Mouse (Mus musculus) left cerebral cortex, adult 2 months (tissue): ENCODE measurements at regions not wholly inside any gene's neighbourhood (a gene's known extent, or its start where the extent isn't known, plus 50 kb on each side); places are given as distances from the start of the nearest gene placed in this dataset.

Experiments
- DNase-seq, 2 experiments: peaks; one replicate each; pipeline ENCODE4 v3.0.0; 2021 to 2022; ENCODE audit warnings: low spot score in 2 of 2, mixed read lengths in 1 of 2; ENCODE audit errors: extremely low spot score in 1 of 2
- H3K27ac ChIP-seq: fragments of 200-600 bp; 2 replicates; pipeline ENCODE4 v1.8.1; 2022
- H3K4me3 ChIP-seq: fragments of 200-600 bp; 2 replicates; pipeline ENCODE4 v1.8.1; 2022
- CTCF ChIP-seq: fragments of 200-600 bp; IDR thresholded peaks from 2 replicates; pipeline ENCODE4 v1.8.1; 2022; ENCODE audit warnings: antibody characterized with exemption, mild to moderate bottlenecking, moderate library complexity
- intact Hi-C: fragments of 180-260 bp; cut with DNase I; formaldehyde crosslinking; loops from one replicate; pipeline ENCODE4 v1.15.1; 2025

DNA sequence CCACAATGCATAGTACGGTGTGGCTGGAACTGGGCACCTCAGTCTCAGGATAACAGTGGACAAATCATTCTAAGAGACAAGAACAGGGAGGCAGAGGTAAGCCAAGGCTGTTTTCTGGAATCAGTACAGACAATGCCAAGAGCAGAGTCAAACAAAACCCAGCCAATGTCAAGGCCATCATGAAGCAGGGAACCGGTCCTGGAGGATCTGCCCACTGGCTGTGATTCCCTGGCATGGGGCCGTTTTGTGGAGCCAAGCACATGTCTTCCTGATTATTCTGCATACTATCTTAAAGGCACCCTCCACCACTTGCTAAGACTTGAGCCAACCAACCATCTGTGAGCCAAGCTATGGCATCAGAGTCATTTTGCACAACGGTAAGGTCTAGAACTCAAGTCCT, 222.6 kb downstream of the Sec61b start:
- H3K27ac ChIP-seq: no peak overlapping the region
- TF ChIP-seq CTCF: no peak
- intact Hi-C loops: no loop called here
- no peak for DNase-seq
- no peak overlapping the region for H3K4me3 ChIP-seq

DNA sequence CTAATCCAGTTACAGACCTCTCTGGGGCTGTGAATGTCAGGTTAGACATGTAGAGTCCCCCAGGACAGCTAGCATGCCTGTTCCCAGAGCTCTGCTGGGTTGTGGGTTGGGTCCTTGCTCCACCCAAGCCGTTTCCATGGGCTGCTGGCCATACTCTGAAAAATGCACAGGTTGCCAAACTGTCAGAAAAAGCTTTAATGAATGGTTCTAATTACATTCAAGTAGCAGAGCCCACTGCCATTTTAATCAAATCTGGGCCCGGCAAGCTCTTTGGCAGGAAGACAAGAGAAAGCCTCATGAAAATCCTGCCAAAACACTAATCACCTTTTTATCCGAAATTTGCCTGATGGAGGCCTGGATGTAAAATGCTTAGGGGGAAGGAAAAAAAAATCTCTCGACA, 224.1 kb downstream of the Sec61b start:
- no peak overlapping the region for H3K4me3 ChIP-seq
- no peak for DNase-seq
- no peak overlapping the region for H3K27ac ChIP-seq
- TF ChIP-seq CTCF: no peak
- intact Hi-C loops: no loop called here

DNA sequence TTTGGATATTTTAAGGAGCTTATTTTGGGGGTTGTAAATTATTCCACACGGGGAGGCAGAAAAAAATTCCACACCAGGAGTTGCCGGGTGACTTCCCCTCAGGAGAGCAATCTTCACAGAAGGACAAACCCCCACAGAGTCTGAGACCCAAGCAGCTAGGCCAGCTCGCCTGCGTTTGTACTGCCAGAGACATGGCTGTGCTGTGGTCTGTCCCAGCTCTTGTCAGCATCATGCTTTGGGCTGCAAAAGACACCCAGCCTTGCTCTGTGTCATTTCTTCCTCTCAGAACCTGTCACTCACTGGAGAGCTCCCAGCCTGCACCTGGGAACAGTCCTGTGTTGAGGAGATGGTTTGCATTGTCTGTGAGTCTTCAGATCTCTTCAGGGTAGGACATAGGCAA, 224.5 kb downstream of the Sec61b start:
- intact Hi-C loops: no loop called here
- DNase-seq: no peak
- H3K4me3 ChIP-seq: no peak overlapping the region
- no peak overlapping the region for H3K27ac ChIP-seq
- no peak for TF ChIP-seq CTCF

DNA sequence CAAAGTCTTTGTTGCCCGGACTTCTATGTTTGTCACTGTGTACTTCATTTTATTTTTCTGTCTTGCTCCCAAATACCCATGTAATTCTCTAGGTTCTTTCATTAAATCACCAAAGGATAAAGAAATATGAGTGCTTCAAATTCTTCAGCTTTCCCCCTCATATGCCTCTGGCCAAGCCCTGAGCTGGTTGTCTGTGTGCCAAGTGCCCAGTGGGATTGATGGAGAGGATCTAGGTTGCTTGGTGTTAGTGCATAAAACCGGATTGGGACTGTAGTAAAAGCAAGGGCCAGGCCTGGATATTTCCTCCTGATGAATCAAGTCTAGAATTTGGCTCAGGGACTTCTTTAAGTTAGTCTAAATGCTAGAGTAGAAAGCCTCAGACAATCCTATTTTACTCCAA, 229.0 kb downstream of the Sec61b start:
- no peak for TF ChIP-seq CTCF
- intact Hi-C loops: no loop called here
- no peak for DNase-seq
- H3K27ac ChIP-seq: no peak overlapping the region
- no peak overlapping the region for H3K4me3 ChIP-seq

DNA sequence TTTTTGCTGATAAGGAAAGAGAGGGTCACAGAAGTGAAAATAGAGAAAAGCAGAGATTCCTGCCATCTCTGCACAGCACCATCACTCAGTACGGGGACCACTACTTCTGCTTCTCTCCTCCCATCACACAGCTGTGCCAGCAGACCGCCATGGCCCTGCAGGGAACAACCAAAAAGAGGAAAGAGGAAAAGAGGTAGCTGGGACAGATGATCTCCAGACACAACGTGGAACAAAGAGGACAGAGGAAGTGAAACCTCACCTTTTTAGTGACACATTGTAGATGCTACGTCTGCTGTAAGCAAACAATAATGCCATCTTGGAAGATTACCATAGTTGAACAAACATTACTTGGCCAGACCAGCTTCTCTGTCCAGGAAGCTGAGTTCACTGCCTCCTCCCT, 230.1 kb downstream of the Sec61b start:
- DNase-seq: no peak
- TF ChIP-seq CTCF: no peak
- H3K27ac ChIP-seq: no peak overlapping the region
- intact Hi-C loops: loop anchor here (5.0 kb wide), 1 partner anchor 87 kb away; no protein-coding TSS in a partner anchor
- H3K4me3 ChIP-seq: no peak overlapping the region

DNA sequence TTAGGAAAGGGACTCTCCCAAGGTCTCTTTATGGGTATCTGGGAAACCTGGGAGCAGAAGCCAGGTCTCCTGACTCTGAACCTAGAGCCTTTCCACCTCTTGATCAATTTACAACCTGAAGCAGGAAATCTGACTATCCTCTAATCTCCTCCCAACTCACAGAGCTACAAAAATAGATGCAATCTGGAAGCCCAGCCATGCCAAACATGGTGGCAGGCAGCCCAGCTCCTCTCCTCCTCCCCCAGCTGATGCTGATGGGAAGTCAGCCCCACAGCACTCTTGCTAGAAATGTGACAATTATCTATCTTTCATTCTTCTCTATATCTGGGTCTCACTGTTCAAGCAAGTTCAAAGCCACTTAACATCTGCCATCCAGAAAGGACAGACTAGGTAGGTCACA, 233.5 kb downstream of the Sec61b start:
- intact Hi-C loops: loop anchor here (2.0 to 5.0 kb wide), 2 partner anchors 91 to 335 kb away; no protein-coding TSS in a partner anchor
- H3K4me3 ChIP-seq: no peak overlapping the region
- no peak for TF ChIP-seq CTCF
- peak overlapping the region; percentile 54 for H3K27ac ChIP-seq
- DNase-seq: peak; percentile 53 to 73

DNA sequence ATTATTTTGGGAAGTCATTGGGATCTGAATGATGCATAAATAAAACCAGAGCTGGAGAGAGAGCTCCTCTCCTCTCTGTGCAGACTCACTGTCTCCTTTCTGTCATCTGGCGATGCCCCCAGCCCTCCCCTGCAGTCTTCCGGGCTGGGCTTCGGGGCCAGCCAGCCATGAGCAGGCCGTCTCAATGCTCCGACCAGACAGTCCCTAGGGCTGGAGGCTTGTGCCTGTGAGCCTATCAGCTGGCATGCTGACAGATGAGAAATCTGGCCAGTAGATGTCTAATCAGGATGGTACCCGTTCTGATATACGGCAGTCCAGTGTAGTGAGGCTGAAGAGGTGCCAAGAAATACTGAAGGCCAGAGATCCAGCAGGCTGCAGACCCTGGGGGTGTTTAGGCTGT, 238.9 kb downstream of the Sec61b start:
- intact Hi-C loops: no loop called here
- H3K27ac ChIP-seq: no peak overlapping the region
- H3K4me3 ChIP-seq: no peak overlapping the region
- no peak for TF ChIP-seq CTCF
- DNase-seq: no peak

DNA sequence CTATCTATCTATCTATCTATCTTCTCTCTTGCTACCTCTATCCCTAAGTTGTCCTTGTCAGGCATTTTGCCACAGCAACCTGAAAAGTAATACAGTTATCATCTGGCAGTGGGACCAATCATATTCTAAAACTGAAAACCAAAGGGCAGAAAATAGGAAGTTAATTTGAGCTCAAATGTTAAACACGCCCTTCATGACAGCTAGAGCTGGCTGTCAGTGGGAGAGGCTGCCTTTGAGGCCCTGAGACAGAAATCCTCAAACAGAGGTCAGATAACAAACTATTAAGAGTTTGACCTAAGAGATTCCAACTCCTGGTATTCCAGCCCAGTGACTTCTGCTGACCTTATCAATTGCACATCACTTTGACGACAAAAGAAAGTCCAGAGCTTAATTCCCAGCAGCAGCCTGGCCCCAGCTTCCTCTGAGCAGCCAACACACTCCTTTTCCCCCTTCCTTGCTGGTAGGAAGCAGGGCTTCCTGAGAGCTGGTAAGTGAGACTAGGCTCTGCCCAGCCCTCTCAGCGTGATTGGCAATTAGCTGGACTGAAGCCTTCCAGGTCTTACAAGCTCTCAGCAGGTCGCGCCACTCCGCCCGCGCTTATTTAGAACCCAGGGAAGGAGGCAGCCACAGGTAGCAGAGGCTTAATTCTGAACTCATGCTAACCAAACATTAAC, 250.0 kb downstream of the Sec61b start:
- TF ChIP-seq CTCF: no peak
- Histone ChIP-seq H3K27ac (no peak overlapping the region), H3K4me3 (no peak overlapping the region)
- no peak for DNase-seq
- intact Hi-C loops: no loop called here

DNA sequence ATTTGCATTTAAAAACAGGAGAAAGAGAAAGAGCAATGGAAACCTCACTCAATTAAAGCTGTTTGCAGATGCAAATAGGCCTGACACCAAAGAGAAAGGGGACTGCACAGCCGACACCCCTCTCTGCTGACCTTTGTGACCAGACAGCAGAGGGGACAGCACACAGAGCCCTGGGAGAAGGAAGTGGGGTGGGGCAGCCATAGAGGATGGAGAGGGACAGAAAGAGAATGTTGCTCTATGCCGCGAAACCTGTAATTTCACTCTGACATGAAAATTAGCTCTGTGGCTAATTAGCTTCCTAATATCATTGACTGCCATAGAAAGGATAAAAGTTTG, 250.5 kb downstream of the Sec61b start:
- intact Hi-C loops: no loop called here
- no peak for TF ChIP-seq CTCF

DNA sequence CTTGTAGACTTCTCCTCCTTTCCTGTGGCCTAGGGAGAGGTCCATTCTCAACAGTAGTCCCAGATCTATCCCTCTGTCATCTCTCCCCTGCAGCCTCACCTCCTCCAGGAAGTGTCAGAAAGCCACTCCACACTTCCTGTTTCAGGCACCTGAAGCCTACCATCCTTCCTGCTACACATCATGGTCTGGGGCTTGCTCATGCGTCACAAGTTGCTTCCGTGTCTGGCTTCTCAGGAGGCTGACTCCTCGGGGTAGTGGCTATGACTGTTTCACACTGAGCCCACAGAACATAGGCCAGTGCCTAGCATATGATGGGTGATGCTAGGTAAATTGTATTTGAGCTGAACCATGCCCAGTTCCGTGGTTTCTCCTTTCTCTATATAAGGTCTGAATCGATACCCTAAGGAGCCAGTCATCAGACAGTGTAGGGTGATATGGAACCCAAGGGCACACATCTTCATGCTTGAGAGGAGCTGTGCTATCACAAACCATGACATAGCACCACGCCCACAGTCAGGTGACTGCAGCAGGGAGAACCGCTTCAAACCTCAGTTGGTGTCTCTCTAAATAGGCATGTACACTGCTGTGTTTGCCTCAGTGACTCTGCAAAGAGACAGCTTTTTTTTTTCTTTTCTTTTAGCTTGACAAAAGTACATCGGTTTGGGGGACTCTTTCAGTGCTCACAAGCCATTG, 272.2 kb downstream of the Sec61b start:
- Histone ChIP-seq H3K4me3 (no peak overlapping the region), H3K27ac (no peak overlapping the region)
- intact Hi-C loops: no loop called here
- no peak for TF ChIP-seq CTCF
- DNase-seq: no peak

More for the DNA sequence above, 250.5 kb downstream of the Sec61b start:
- Histone ChIP-seq H3K4me3 (no peak overlapping the region), H3K27ac (no peak overlapping the region)
- no peak for DNase-seq

DNA sequence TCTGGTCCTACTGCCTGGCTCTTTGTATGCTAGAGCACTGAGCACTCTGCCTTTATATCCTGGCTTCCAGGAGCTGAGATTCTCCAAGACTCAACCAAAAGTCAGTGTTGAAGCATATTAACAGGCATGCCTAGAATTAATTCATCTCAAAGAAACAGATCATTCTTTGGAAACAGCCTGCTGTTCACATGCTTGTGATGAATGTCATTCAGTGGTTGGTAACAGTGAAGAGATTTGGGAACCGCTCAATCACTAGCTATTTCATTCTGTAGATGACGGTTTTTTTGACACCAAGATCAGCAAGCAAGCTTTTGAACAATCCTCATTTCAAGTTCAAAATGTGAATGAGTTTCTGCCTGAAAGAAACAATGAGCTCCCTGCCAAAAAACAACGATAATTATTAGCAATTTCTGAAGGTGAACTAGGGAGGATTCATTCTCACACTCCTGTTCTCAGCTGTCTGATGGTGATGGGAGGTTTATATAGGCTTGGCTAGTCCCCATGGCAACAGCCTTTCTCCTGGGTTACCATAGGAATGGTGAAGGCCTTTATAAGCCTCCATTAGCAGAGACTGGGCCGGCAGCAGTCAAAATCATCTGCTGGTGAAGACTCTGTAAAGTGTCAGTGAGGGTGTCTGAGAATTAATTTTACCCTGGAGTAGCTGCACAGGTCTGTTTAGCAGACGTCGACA, 272.6 kb upstream of the Nr4a3 start:
- peak in 1 of 2 experiments; percentile 16 for DNase-seq
- H3K27ac ChIP-seq: no peak overlapping the region
- no peak overlapping the region for H3K4me3 ChIP-seq
- no peak for TF ChIP-seq CTCF
- intact Hi-C loops: no loop called here

DNA sequence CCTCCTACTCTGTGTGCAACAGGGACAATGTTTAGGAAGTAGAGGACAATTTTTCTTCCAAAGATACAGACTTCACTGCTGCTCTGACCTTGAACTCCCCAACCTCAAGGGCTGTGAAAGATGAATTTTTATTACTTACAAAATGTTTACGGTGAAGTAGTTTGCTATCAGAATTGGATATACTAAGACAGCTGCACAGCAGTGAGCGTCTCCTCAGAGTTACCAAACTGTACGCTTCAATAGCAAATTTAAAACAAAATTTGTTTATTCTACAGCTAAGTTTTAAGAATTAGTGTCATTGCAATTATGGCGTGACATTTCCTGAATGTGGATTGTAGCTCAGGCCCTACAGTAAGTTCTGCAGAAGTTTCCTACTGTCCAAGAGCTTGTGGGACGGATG, 270.3 kb upstream of the Nr4a3 start:
- DNase-seq: no peak
- Histone ChIP-seq H3K4me3 (no peak overlapping the region), H3K27ac (no peak overlapping the region)
- intact Hi-C loops: no loop called here
- no peak for TF ChIP-seq CTCF
